Mouse (Mus musculus) thymus, adult 2 months (tissue): ENCODE data around the gene Ttll5. TPM values are rescaled to one million over a fixed set of nuclear protein-coding genes. Genes with fewer than 3 reads are reported as not detected.

Experiments
- DNase-seq: peaks from one replicate; pipeline ENCODE4 v3.0.0; 2021
- H3K27ac ChIP-seq: fragments of 200-500 bp; 2 replicates; pipeline ENCODE4 v1.5.1; 2012; ENCODE audit warnings: low read length, control low read depth; ENCODE audit not compliant: control insufficient read depth, insufficient read depth
- H3K27me3 ChIP-seq: fragments of 200-500 bp; 2 replicates; pipeline ENCODE4 v1.6.1; 2012; ENCODE audit warnings: mild to moderate bottlenecking, low read length, moderate library complexity, mixed read lengths; ENCODE audit not compliant: control insufficient read depth, insufficient read depth
- H3K36me3 ChIP-seq: fragments of 200-500 bp; 2 replicates; pipeline ENCODE4 v1.6.1; 2012; ENCODE audit warnings: mild to moderate bottlenecking, low read length, moderate library complexity; ENCODE audit not compliant: control insufficient read depth, insufficient read depth
- H3K4me1 ChIP-seq: fragments of 200-500 bp; replicated peaks from 2 replicates; pipeline ENCODE4 v1.6.1; 2012; ENCODE audit warnings: low read length; ENCODE audit not compliant: control insufficient read depth, insufficient read depth
- H3K4me3 ChIP-seq: fragments of 200-500 bp; 2 replicates; pipeline ENCODE4 v1.5.1; 2012; ENCODE audit warnings: mild to moderate bottlenecking, low read length, control low read depth, moderate library complexity; ENCODE audit not compliant: control insufficient read depth, insufficient read depth
- CTCF ChIP-seq: fragments of 200-500 bp; IDR thresholded peaks from 2 replicates; pipeline ENCODE4 v1.5.1; 2012; ENCODE audit warnings: mild to moderate bottlenecking, control low read depth, low read length, moderate library complexity, borderline replicate concordance; ENCODE audit not compliant: control insufficient read depth, poor library complexity, insufficient read depth; ENCODE audit errors: extremely low read depth
- POLR2A ChIP-seq: fragments of 200-500 bp; IDR thresholded peaks from 2 replicates; pipeline ENCODE4 v1.6.1; 2012; ENCODE audit warnings: mild to moderate bottlenecking, low read length, control low read depth, moderate library complexity; ENCODE audit not compliant: control insufficient read depth, poor library complexity, insufficient read depth; ENCODE audit errors: extremely low read depth
- WGBS: fragments of 180-500 bp; shearing (Covaris S2); methylation state at CpG from one replicate; pipeline ENCODE4 v1.1.7; 2018; 5-methylcytosine and 5-hydroxymethylcytosine counted together
- polyA plus RNA-seq: library from polyadenylated mRNA; depleted of rRNA; stranded (reverse); fragments of >200 nt; gene quantifications from 2 replicates; pipeline ENCODE4 v1.2.3, GENCODE M21; 2012

Gene Ttll5
- polyA plus RNA-seq, 1 experiment, result 20.2 TPM

GRCm38 (mm10) chr12:85834543-85834942 lies 10.1 kb downstream of the Ttll5 start:
- 90% methylated on average over 2 of the region's 2 CpGs for WGBS
- no peak for TF ChIP-seq CTCF
- DNase-seq, result no peak

GRCm38 (mm10) chr12:85837765-85838164 lies 13.3 kb downstream of the Ttll5 start:
- 0 out of 2 replicates have a peak, but pooled peaks cover 5% of the 10 kb centered on the region for H3K36me3 ChIP-seq
- H3K27me3 ChIP-seq, result no peaks in the 10 kb centered on the region
- 98% methylated on average over 2 of the region's 2 CpGs for WGBS
- no peak for DNase-seq
- H3K4me1 ChIP-seq, result peaks cover 10% of the 10 kb centered on the region
- H3K27ac ChIP-seq, result no peak overlapping the region
- H3K4me3 ChIP-seq, result no peak overlapping the region
- no peak for TF ChIP-seq POLR2A
- no peak for TF ChIP-seq CTCF

More at GRCm38 (mm10) chr12:85834543-85834942, 10.1 kb downstream of the Ttll5 start:
- H3K4me3 ChIP-seq, result no peak overlapping the region
- peaks cover 8% of the 10 kb centered on the region for H3K4me1 ChIP-seq
- no peak overlapping the region for H3K27ac ChIP-seq
- no peaks in the 10 kb centered on the region for H3K27me3 ChIP-seq
- H3K36me3 ChIP-seq, result peaks cover 9% of the 10 kb centered on the region; the same call in 1 of the 2 replicates

GRCm38 (mm10) chr12:85839371-85840000 lies 15.0 kb downstream of the Ttll5 start:
- H3K4me1 ChIP-seq, result peaks cover 10% of the 10 kb centered on the region
- H3K27me3 ChIP-seq, result no peaks in the 10 kb centered on the region
- 25% methylated on average over 12 of the region's 12 CpGs for WGBS
- H3K36me3 ChIP-seq, result 0 out of 2 replicates have a peak, but pooled peaks cover 2% of the 10 kb centered on the region
- H3K27ac ChIP-seq, result no peak overlapping the region
- peak; percentile 47 for DNase-seq
- no peak overlapping the region for H3K4me3 ChIP-seq
- no peak for TF ChIP-seq POLR2A
- no peak for TF ChIP-seq CTCF

- WGBS, result 93% methylated on average over 7 of the region's 7 CpGs
- Histone ChIP-seq H3K36me3 (peaks cover 3% of the 10 kb centered on the region), H3K27me3 (no peaks in the 10 kb centered on the region), H3K4me3 (no peak overlapping the region), H3K4me1 (no peaks in the 10 kb centered on the region), H3K27ac (no peak overlapping the region)
- DNase-seq, result no peak
- TF ChIP-seq POLR2A (no peak), CTCF (no peak)
Measured at GRCm38 (mm10) chr12:85848164-85848958, 23.9 kb downstream of the Ttll5 start.

- Histone ChIP-seq H3K4me3 (no peak overlapping the region), H3K27me3 (no peaks in the 10 kb centered on the region), H3K27ac (no peak overlapping the region), H3K4me1 (no peaks in the 10 kb centered on the region), H3K36me3 (peaks cover 3% of the 10 kb centered on the region)
- WGBS, result 96% methylated on average over 8 of the region's 8 CpGs
- no peak for DNase-seq
- TF ChIP-seq CTCF (no peak), POLR2A (no peak)
Measured at GRCm38 (mm10) chr12:85850661-85851060, 26.2 kb downstream of the Ttll5 start.

- no peak for TF ChIP-seq POLR2A
- no peak for TF ChIP-seq CTCF
- no peaks in the 10 kb centered on the region; the same call in none of the 2 replicates for H3K36me3 ChIP-seq
- WGBS, result 88% methylated on average over 4 of the region's 4 CpGs
- no peak overlapping the region for H3K27ac ChIP-seq
- no peaks in the 10 kb centered on the region for H3K4me1 ChIP-seq
- H3K4me3 ChIP-seq, result no peak overlapping the region
- DNase-seq, result no peak
- H3K27me3 ChIP-seq, result no peaks in the 10 kb centered on the region
Measured at GRCm38 (mm10) chr12:85853836-85854235, 29.4 kb downstream of the Ttll5 start.

GRCm38 (mm10) chr12:85854271-85854670 lies 29.8 kb downstream of the Ttll5 start:
- Histone ChIP-seq H3K36me3 (no peaks in the 10 kb centered on the region; the same call in none of the 2 replicates), H3K27me3 (no peaks in the 10 kb centered on the region)
- no peak for DNase-seq

More at GRCm38 (mm10) chr12:85854271-85854670, 29.8 kb downstream of the Ttll5 start:
- WGBS, result 100% methylated on average over 1 of the region's 1 CpGs
- H3K27ac ChIP-seq, result no peak overlapping the region
- no peak overlapping the region for H3K4me3 ChIP-seq
- no peaks in the 10 kb centered on the region for H3K4me1 ChIP-seq
- TF ChIP-seq CTCF (no peak), POLR2A (no peak)
